Mouse (Mus musculus) liver, adult 2 months (tissue): ENCODE results near the gene Flg. TPM values are rescaled to one million over a fixed set of nuclear protein-coding genes. Genes with fewer than 3 reads are reported as not detected.

ENCODE experiments used
- DNase-seq: peaks from one replicate; pipeline ENCODE4 v3.0.0-alpha.2; 2011; ENCODE audit warnings: low read depth, low spot score; ENCODE audit errors: extremely low read depth
- H3K27ac ChIP-seq: fragments of 200-500 bp; replicated peaks from 2 replicates; pipeline ENCODE4 v1.5.1; 2012; ENCODE audit warnings: low read depth, mild to moderate bottlenecking, control low read depth, inconsistent platforms, low read length; ENCODE audit not compliant: insufficient read depth
- H3K27me3 ChIP-seq: fragments of 200-500 bp; 2 replicates; pipeline ENCODE4 v1.6.1; 2012; ENCODE audit warnings: mild to moderate bottlenecking, moderate library complexity, low read length, inconsistent platforms; ENCODE audit not compliant: control insufficient read depth, insufficient read depth
- H3K36me3 ChIP-seq: fragments of 200-500 bp; 2 replicates; pipeline ENCODE4 v1.6.1; 2012; ENCODE audit warnings: low read length, inconsistent platforms; ENCODE audit not compliant: control insufficient read depth, insufficient read depth
- H3K4me1 ChIP-seq: fragments of 200-500 bp; 2 replicates; pipeline ENCODE4 v1.6.1; 2011; ENCODE audit warnings: low read length; ENCODE audit not compliant: control insufficient read depth, insufficient read depth
- H3K4me3 ChIP-seq: fragments of 200-500 bp; 2 replicates; pipeline ENCODE4 v1.5.1; 2011; ENCODE audit warnings: low read depth, mild to moderate bottlenecking, control low read depth, low read length, moderate library complexity; ENCODE audit not compliant: insufficient read depth
- H3K79me2 ChIP-seq: fragments of 200-500 bp; 2 replicates; pipeline ENCODE4 v1.6.1; 2012; ENCODE audit warnings: inconsistent platforms, mild to moderate bottlenecking, low read length, moderate library complexity; ENCODE audit not compliant: control insufficient read depth, insufficient read depth
- H3K9ac ChIP-seq: fragments of 200-500 bp; 2 replicates; pipeline ENCODE4 v1.6.1; 2012; ENCODE audit warnings: low read depth, mild to moderate bottlenecking, control low read depth, inconsistent platforms, low read length
- CTCF ChIP-seq: fragments of 200-500 bp; IDR thresholded peaks from 2 replicates; pipeline ENCODE4 v1.5.1; 2011; ENCODE audit warnings: low read depth, low read length, control low read depth
- POLR2A ChIP-seq: fragments of 200-500 bp; IDR thresholded peaks from 2 replicates; pipeline ENCODE4 v1.6.1; 2011; ENCODE audit warnings: low read length, control low read depth; ENCODE audit not compliant: insufficient read depth; ENCODE audit errors: extremely low read depth
- WGBS: fragments of 180-500 bp; shearing (Covaris S2); methylation state at CpG from one replicate; pipeline ENCODE4 v1.1.7; 2018; 5-methylcytosine and 5-hydroxymethylcytosine counted together
- polyA plus RNA-seq: library from polyadenylated mRNA; depleted of rRNA; stranded (reverse); fragments of >200 nt; gene quantifications from 2 replicates; pipeline ENCODE4 v1.2.3, GENCODE M21; 2012; rRNA removed
- total RNA-seq: library from RNA; depleted of rRNA; stranded (reverse); fragments of >200 nt; gene quantifications from 2 replicates; pipeline ENCODE4 v1.2.3, GENCODE M21; 2014; rRNA removed

Gene Flg
- total RNA-seq: not detected in 2 replicates
- not detected in 2 replicates for polyA plus RNA-seq

- H3K79me2 ChIP-seq: no peaks in the 10 kb centered on the region
- H3K4me3 ChIP-seq: no peak within 1 kb of the TSS
- H3K36me3 ChIP-seq: no peaks in the 10 kb centered on the region
- H3K27ac ChIP-seq: no peak within 1 kb of the TSS
- H3K27me3 ChIP-seq: no peaks in the 10 kb centered on the region
- 85% methylated on average over 2 of the region's 2 CpGs for WGBS
- no peak within 1 kb of the TSS for H3K9ac ChIP-seq
- no peaks in the 10 kb centered on the region for H3K4me1 ChIP-seq
- DNase-seq: no peak
- TF ChIP-seq CTCF (no peak), POLR2A (no peak)
Measured at GRCm38 (mm10) chr3:93273223-93273622, at the start of gene Flg. Flg (plus strand) TSS chr3:93273523.

DNA sequence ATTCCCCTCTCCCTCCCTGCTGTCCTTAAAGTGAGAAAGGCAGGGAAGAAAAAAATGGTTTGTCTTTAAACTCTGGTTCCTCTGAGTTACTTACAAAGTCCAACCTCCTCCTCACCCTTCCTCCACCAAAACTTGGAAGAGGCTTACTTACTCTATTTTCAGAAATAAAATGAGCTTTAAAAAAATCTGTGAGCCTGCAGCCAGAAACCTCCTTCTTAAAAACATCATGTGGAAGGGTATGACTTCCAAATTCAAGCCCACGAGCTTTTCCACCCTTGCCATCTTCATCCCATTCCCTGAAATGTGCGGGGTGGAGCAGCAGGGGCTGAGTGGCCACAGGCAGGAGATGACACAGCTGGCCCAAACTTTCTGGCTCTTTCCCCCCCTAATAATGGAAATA is 24.2 kb downstream of the Flg start:
- Histone ChIP-seq H3K27ac (no peak overlapping the region), H3K27me3 (no peaks in the 10 kb centered on the region; the same call in 1 of the 2 replicates), H3K79me2 (no peaks in the 10 kb centered on the region), H3K9ac (no peak overlapping the region), H3K4me3 (no peak overlapping the region), H3K36me3 (no peaks in the 10 kb centered on the region), H3K4me1 (no peaks in the 10 kb centered on the region)
- TF ChIP-seq CTCF (no peak), POLR2A (no peak)
- DNase-seq: no peak
- WGBS: 77% methylated on average over 2 of the region's 2 CpGs

DNA sequence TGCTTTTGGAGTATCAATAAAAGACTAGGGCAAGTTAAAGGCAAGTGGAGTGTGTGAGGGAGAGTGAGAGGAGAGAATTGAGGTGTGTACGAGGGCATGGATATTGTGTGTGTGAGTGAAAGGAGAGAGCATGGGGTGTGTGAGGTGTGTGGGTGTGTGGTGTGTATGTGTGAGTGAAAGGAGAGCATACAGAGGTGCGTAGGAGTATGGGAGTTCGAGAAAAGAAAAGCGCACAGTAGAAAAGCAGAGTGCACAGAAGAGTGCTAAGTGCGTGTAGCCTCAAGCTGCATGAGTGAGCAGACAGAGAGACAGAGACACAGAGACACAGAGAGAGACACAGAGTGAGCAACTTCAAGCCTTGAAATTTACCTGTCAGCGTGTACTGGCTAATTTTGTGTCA is 26.5 kb downstream of the Flg start:
- Histone ChIP-seq H3K27me3 (no peaks in the 10 kb centered on the region; the same call in 1 of the 2 replicates), H3K9ac (no peak overlapping the region), H3K27ac (no peak overlapping the region), H3K4me3 (no peak overlapping the region), H3K36me3 (no peaks in the 10 kb centered on the region), H3K4me1 (no peaks in the 10 kb centered on the region), H3K79me2 (no peaks in the 10 kb centered on the region)
- DNase-seq: no peak
- TF ChIP-seq CTCF (no peak), POLR2A (no peak)
- 89% methylated on average over 6 of the region's 6 CpGs for WGBS

GRCm38 (mm10) chr3:93301896-93302295 is 28.6 kb downstream of the Flg start:
- Histone ChIP-seq H3K36me3 (no peaks in the 10 kb centered on the region), H3K4me1 (no peaks in the 10 kb centered on the region), H3K9ac (no peak overlapping the region), H3K79me2 (no peaks in the 10 kb centered on the region), H3K27me3 (no peaks in the 10 kb centered on the region; the same call in 1 of the 2 replicates), H3K4me3 (no peak overlapping the region), H3K27ac (no peak overlapping the region)
- TF ChIP-seq CTCF (no peak), POLR2A (no peak)
- peak; percentile 29 for DNase-seq
- 34% methylated on average over 3 of the region's 3 CpGs for WGBS

DNA sequence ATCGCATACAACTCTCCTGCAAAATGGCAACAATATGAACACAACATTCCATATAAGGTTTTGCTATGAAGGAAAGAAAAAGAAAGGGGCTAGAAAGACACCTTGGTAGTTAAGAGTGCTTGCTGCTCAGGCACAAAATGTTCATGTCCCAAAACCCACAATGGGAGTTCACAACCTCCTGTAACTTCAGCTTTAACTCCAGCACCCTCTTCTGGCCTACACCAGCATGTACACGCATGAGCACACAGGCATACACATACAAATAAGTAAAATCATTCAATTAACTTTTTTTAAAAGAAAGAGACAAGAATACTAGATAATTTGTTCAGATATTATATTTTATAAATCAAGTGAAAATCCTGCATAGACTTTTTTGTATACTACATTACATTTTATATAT is 32.8 kb downstream of the Flg start:
- Histone ChIP-seq H3K9ac (no peak overlapping the region), H3K36me3 (no peaks in the 10 kb centered on the region), H3K4me3 (no peak overlapping the region), H3K27ac (no peak overlapping the region), H3K27me3 (no peaks in the 10 kb centered on the region), H3K79me2 (no peaks in the 10 kb centered on the region), H3K4me1 (no peaks in the 10 kb centered on the region)
- peak; percentile 8; the same call in 1 of the 2 replicates for TF ChIP-seq CTCF
- TF ChIP-seq POLR2A: no peak
- WGBS: 88% methylated on average over 2 of the region's 2 CpGs
- DNase-seq: peak; percentile 17

DNA sequence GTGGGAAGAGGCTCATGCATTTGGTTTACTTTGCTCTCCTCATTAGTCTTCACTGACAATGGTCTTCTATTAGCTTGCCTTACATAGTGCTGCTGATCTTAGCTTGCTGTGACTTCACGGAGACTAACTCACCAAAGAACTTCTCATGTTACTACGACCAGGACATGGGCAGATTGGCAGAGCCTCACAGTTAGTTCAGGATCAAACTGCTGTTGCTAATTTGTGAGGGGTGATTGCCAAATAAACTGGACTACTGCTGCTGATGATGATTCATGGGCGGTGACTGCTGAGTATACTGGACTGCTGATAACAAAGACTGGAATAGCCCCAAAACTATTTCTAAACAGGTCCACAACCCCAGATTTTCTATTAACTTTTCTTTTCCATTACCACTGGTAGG is 38.0 kb downstream of the Flg start:
- TF ChIP-seq CTCF (no peak), POLR2A (no peak)
- H3K4me3 ChIP-seq: no peak overlapping the region
- DNase-seq: no peak
- WGBS: 65% methylated on average over 3 of the region's 3 CpGs
- H3K4me1 ChIP-seq: no peaks in the 10 kb centered on the region
- no peaks in the 10 kb centered on the region for H3K36me3 ChIP-seq
- no peak overlapping the region for H3K27ac ChIP-seq
- H3K79me2 ChIP-seq: no peaks in the 10 kb centered on the region
- no peak overlapping the region for H3K9ac ChIP-seq
- no peaks in the 10 kb centered on the region for H3K27me3 ChIP-seq
